Mouse (Mus musculus) gastrocnemius, postnatal 4 days (tissue): ENCODE results near the gene Parp1. TPM values are rescaled to one million over a fixed set of nuclear protein-coding genes. Genes with fewer than 3 reads are reported as not detected.
A peak's percentile ranks its signal among the peaks of the same experiment; 100 is the strongest.

ENCODE experiments used
- DNase-seq, 2 experiments: peaks; one replicate each; pipeline ENCODE4 v3.0.0; 2021 to 2022; ENCODE audit warnings: low spot score in 2 of 2, mixed read lengths in 2 of 2
- long read RNA-seq, 2 experiments: library from polyadenylated mRNA; stranded (forward); transcript quantifications; one replicate each; pipeline ENCODE4 v2.0.0; 2021
- total RNA-seq, 2 experiments: library from RNA; stranded (reverse); gene quantifications; 2 replicates each; pipeline ENCODE4 v1.2.3; 2021

Gene Parp1
- total RNA-seq: 10 to 100 TPM; 81.5 to 86.3 TPM
- long read RNA-seq, experiment 1, transcript Parp1-201 (23 exons, 3,873 nt): major isoform, 39 of 60 reads
- long read RNA-seq, experiment 1, partial matches to known transcripts: 16 of 60 reads
- long read RNA-seq, experiment 1, other reads (novel, unspliced or antisense): 5 of 60 reads
- long read RNA-seq, experiment 2, transcript Parp1-201 (23 exons, 3,873 nt): major isoform, 60 of 84 reads
- long read RNA-seq, experiment 2, partial matches to known transcripts: 21 of 84 reads
- long read RNA-seq, experiment 2, other reads (novel, unspliced or antisense): 3 of 84 reads

DNA sequence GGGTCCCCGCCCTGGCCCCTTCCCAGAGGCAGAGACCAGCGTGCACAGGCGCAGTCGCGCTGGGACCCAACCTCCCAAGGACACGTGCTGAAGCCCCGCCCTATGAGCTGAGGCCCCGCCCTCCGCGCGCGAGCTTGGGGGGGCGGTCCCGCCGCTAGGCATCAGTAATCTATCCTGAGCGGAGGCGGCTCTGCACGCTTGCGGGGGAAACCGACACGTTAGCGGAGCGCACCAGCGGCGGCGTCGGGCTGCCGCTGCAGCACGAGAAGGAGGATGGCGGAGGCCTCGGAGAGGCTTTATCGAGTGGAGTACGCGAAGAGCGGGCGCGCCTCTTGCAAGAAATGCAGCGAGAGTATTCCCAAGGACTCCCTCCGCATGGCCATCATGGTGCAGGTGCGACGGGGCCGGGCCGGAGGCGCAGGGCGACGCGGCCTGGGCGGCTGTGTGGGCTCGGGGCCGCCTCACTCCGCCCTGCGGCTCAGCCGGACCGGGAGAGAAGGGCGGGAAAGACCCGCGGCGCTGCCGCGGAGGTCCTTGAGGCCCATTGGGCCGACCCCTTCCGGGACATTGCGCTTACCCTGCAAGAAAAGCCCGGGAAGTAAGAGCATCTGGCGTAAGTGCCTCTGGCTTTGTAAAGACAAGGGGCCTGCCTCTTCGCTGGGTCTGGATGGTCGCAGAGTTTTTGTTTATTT lies at the start of gene Parp1:
TSS of gene Parp1 (plus strand) at position 164 of the 692 bp plus-strand sequence.
- peak; percentile 93 to 96 for DNase-seq

DNA sequence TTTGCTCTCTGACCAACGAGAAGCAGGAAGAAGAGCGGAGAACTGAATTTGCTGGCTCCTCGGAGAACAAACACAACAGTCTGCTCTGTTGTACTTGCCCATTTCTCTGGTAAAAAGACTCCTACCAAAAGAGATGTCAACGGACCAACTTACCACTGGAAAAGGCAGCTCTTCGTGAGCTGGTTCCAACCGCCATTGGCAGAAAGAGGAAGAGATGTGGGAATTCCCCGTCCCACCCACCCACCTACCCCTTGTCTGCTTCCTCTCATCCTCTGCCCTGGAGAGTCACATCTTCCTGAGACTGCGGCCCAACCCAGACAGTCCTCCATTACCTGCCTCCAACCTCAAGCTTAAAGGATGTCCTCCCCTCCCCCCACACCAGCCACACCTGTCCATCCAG lies 49.2 kb upstream of the Parp1 start:
- DNase-seq: no peak

DNA sequence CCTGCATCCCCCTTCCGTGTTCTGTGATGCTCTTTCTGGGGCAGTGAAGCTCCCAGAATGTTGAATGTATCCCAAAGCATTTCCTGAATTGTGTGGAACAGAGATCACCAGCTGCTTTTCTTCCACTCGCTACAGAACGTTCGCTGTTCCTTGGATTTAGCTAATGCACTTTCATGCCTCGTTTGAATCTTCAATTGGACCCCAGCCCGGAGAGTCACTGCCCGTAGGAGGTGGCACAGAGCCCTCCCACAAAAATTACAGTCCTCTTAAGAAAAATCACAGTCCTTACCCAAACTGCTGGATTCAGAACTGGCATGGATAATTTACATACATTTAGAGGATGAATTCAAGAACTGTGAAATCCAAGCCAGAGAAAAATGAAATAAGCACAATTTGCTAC lies 48.5 kb upstream of the Parp1 start:
- DNase-seq: peak in 1 of 2 experiments; percentile 30

- DNase-seq: no peak
These were observed 45.4 kb upstream of the Parp1 start for GRCm38 (mm10) chr1:180523320-180523719.

DNA sequence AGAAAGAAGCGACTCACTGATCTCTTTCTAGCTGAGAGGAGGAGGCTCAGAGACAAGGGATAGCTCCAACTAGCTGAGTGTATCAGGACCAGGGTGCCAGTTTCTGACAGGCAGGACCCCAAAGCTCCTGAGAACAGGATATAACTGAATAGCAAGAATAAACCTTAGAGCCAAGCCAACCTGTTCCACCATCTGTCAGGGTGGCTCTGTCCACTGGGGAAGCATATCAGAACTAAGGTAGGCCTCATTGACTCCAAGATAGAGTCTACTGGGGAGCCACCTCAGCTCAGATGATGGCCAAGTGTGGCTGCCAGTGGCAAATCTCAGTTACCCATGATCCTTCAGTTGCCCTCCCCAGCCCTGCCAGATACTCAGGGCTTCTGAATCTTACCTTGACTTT lies 43.4 kb upstream of the Parp1 start:
- no peak for DNase-seq

- no peak for DNase-seq
These were observed 38.9 kb upstream of the Parp1 start for GRCm38 (mm10) chr1:180529847-180530246.

GRCm38 (mm10) chr1:180530457-180531263 lies 38.1 kb upstream of the Parp1 start:
- no peak for DNase-seq

DNA sequence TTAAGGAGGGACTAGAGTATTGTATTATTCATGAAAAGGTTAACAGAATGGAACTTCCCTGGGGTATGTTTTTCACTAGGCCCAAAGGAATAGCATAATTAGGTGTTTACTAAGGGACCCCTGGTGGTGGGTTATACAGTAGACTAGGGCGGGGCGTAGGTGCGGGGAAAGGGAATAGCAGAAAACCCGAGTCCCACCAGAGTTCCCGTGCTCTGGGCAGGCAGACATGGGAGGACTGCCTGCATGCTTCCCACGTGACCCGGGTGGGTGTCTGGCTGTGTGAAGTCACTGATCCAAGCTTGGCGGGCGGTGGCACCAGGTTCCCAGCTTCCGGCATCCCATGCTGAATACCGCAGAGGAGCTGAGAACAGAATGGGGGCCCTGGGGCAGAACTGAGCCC lies 36.1 kb upstream of the Parp1 start:
- DNase-seq: no peak

DNA sequence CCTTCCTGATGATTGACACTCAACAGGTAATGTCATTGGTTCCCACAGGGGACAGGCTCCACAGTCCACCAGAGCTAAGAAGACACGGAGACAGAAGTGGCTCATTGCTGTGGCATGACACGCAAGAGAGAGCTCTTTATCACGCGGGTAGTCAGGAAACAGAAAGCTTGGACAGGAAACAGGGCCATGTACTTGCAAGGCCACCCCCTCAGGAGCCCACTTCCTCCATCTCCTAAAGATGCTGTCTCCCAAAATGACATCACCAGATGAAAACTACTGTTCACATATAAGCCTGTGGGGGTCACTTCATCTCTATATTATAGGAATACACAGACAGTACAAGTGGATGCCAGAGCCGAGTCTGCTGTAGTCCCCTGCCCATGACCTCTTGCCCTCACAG lies 32.0 kb upstream of the Parp1 start:
- no peak for DNase-seq

GRCm38 (mm10) chr1:180541251-180541650 lies 27.5 kb upstream of the Parp1 start:
- no peak for DNase-seq

DNA sequence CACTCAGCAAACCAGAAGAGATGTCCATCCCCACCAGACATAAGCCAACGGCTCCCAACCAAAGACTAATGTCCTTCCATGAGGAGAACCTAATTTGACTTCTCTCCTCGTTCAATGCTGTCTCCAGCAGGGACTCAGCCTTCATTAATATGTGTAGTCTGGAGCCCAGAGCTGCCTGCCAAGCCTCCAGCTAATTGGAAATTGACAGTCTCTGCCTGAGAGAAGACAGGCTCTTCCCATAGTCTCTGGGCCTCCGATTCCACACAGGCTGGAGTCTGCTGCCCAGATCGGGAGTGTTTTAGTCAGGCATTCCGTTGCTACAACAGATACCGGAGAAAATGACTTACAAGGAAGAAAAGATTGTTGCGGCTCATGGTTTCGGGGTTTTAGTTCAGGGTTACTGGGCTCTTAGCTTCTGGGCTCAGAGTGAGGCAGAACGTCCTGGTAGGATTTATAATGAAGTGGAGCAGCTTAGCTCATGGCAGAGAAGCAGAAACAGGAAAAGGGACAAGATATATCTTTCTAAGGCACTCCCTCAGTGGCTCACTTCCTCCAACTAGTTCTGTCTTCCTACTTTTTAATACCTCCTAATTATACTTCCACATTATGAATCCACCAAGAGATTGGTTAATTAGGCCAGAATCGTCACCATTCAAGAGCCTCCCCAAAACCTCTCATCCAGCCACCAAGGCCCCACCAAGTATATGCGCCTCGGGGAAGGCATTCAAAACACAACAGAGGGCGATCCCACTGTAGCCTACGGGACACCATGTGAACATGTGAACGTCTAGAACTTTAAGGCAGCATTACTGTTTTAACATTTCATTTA lies 26.6 kb upstream of the Parp1 start:
- no peak for DNase-seq

DNA sequence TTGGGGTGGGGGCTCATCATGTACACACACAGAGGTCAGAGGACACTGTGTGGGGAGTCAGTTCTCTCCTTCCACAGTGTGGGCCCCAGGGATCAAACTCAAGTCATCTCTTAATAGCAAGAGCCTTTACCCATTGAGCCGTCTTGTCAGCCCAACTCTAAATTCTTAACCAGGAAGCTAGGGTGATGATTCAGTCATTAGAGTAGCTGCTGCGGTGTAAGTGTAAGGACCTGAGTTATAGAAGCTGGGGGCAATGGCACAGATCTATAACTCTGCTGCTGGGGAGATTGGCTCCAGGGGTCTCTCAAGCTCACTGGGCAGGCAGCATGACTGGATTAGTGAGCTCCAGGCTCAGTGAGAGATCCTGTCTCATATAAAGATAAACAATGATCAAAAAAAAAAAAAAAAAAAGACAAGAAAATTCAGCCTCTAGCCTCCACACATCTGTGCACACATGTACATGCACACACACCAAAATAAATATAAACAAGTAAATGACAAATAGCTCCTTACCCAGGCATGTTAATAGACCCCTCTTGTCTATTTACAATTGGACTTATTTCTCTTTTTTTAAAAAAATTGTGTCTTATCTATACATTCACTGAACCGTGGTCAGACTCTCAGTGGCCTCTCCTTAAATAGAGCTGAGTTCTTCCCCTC lies 25.9 kb upstream of the Parp1 start:
- no peak for DNase-seq

DNA sequence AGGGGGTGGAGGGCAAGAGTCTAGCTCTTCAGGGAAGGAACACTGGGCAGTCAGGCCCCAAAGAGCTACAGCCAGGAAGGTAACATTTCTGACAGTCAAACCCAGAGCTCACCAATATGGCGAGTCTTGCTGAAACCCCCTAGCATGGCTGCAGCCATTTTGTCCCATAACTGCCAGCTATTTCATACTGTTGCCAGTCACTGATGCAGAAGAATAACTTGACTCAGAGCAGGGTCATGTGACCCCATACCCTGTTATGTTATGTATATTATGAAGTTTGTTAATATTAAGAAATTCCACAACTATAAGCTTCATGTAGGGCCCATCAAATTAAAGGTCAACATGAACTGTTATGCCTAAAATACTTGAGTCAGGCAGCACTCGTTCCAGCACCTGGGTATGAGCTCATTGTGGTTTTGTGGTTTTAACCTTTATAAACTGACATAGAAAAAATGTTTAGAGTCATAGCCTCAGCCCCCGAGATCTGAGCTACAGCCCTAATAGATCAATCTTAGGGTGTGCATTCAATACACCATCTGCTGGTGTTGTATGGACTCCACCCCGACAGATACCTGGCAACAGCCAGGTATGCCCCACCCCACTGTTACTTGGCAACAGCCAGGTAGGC lies 22.7 kb upstream of the Parp1 start:
- DNase-seq: no peak

DNA sequence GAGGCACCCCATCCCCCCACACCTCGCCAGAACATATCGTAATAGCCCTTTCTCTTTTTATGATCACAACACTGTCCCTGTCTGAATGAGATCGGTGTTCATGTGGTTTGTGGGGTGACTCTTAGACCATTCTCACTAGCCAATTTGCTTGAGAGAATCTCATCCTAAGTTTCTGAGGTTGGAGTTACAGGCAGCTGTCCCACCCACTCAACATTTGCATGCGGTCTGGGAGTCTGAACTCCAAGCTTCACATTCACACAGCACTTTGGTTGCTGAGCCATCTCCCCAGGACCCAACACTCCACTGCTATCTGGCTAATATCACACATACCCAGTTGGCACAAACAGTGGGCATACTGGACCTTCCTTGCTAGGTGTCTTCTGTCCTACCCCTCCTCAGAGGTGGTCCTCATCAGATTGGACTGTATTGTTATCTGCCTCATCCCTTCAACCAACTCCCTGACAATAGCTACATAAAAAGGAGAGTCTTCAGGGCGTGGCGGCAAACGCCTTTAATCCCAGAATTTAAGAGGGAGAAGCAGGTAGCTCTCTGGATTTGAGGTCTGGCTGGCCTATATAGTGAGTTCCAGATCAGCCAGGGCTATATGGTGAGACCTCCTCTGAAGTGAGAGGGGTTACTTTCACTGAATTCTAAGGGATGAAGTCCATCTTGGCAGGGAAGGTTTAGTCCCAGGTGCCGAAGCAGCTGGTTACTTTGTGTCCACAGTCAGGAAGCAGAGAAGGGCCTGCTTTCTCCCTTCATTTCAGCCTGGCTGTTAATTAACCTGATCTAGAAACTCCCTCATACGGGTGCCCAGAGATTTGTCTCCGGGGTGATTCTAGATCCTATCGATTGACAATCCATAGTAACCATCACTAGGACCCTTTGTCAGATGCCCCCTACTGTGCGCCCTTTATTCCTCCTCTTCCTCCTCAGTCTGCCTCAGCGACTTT lies 21.6 kb upstream of the Parp1 start:
- DNase-seq: no peak

GRCm38 (mm10) chr1:180547751-180548669 lies 20.7 kb upstream of the Parp1 start:
- peak in 1 of 2 experiments; percentile 31 for DNase-seq

GRCm38 (mm10) chr1:180549539-180550308 lies 19.0 kb upstream of the Parp1 start:
- no peak for DNase-seq

DNA sequence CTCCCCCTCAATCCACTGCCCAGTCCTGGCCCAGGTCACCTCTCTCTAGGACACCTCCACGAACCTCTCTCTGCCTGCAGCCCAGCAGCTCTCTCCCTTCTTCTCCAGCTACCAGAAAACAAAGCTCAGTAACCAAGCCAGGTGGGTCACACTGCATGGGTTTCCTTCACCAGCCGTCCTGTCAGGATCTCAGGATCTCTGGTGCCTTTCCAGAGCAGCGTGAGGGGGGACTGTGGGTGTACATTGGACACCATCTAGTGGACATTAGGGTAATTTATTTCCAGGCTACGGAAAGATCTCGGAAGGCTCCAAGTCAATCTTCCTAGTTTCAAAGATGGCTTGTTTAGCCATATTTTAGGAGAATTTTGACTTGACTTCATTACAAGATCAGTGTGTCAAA lies 18.0 kb upstream of the Parp1 start:
- peak in 1 of 2 experiments; percentile 27 for DNase-seq
